Mouse (Mus musculus) frontal cortex, postnatal 14 days (tissue): Measurements from ENCODE around the gene Ccdc38.

ENCODE experiments used
- DNase-seq, 2 experiments: peaks; one replicate each; pipeline ENCODE4 v3.0.0; 2022; ENCODE audit warnings: low spot score in 2 of 2

The Ccdc38 gene

DNA sequence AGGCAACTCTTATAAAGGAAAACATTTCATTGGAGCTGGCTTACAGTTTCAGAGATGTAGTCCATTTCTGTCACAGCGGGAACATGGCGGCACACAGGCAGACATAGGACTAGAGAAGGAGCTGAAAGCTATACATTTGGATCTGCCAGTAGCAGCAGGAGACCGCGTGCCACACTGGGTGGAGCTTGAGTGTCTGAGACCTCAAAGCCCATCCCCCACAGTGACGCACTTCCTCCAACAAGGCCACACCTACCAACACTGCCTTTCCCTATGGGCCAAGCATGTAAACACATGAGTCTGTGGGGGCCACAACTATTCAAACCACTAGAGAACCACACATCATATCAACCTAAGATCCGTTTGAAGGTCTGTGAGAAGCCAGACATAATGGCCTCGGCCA, 68.8 kb downstream of the Ccdc38 start:
- DNase-seq, result no peak

DNA sequence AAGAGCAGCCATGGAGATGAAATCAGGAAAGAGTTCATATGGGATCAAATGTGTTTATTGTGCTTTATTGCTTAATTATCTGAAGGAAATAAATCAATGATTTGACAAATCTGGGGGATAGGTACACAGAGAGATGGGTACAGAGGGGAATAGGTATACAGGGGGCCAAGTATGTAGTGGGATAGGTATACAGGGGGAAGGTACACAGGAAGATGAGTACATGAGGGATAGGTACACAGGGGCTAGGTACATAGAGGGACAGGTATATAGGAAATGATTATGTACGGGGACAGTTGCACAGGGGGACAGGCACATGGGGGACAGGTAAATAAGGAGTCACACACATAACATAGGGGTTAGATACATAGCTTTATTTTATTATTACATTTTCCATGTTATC, 70.5 kb downstream of the Ccdc38 start:
- DNase-seq, result no peak

DNA sequence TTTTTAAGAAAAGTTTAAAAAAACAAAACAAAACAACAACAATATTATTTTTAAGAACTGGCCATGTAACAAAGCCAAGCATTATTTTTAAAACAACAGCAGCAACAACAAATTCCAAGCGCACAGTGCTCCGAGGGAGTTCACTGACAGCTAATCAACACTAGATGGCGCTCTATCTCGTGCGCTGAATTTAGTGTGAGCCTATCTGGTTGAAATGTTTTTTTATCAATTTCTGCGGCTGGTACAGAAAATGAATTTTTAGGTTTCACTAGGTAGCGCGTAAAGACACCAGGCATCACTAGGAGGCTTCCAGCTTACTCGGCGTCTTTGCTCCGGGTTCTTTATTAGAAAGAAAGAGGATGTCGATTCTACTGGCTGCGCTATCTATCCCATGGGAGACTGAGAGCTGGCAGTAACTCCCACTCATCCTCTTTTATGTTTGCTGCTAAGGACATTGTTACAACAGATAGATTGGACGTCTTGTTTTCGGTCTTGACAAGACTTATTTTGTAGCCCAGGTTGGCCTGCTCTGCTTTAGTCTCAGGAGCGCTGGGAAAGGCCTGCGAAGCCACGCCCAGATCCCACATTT, 71.1 kb downstream of the Ccdc38 start:
- peak in 1 of 2 experiments; percentile 29 for DNase-seq

DNA sequence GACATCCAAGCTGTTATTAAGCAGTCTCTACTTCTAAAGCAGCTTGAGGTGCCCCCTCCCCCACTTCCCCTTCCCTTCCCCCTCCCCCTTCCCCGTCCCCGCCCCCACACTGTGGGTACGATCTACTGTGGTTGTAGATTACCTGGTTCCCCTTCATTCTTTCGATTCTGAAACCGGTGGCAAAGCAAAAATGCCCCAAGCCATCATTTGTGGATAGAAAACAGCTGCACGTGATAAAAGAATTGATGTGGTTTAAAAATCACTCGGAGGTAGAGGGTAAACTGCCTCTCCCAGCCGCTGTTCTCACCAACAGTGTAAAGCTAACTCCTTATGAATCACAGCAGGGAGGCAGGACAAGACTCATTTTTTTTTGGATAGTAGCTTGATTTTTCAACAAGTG, 74.4 kb downstream of the Ccdc38 start:
- DNase-seq, result no peak

DNA sequence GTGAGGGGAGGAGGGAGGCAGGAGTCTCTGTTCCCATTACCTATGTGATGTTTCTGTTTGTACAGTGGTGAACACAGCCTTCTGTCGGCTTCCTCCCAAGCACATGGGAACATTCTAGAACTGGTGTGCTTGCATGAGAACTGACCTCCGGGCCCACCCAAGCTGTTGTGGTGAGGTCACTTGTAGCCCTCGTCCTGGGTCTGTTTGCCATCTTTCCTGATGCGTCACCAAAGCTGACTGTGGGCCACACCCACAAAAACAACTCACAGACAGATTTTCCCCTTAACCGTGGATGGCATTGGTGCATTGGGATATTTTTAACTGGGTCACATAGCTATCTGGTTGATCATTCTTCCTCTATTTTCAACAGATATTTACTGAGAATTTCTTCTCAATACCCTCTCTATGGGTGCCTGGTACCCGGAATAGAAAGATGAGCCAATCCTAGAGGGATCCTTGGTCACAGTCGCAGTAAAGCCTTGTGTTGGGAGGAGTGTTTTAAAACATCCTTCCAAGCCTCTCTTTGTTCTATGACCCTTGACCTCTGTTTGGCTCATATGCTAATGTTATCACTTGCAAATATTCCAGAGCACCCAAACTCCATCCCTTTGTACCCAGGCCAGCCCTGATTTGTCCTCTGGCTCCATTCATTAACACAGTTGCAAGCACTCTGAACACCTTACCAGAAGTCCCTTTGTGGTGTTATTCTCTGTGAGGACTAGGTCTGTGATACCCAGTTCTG, 80.2 kb downstream of the Ccdc38 start:
- no peak for DNase-seq

DNA sequence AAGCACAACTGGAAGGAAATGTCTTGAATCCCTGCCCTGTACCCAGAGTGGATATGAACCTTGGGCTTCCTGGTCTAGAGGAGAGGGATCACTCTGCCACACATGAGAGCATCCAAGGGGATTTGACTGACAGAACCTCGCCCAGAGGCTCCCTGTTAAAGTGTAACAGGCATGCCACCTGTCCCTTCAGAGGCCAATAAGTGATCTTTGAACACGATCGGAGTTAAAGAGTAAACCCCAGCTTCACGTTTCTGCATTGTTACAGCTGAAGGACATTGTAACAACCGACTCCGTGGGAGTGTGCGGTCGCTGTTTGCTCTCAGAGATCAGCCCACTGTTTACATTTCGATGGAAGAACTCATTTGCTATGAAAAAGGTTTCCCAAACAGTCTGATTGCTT, 83.3 kb downstream of the Ccdc38 start:
- no peak for DNase-seq

DNA sequence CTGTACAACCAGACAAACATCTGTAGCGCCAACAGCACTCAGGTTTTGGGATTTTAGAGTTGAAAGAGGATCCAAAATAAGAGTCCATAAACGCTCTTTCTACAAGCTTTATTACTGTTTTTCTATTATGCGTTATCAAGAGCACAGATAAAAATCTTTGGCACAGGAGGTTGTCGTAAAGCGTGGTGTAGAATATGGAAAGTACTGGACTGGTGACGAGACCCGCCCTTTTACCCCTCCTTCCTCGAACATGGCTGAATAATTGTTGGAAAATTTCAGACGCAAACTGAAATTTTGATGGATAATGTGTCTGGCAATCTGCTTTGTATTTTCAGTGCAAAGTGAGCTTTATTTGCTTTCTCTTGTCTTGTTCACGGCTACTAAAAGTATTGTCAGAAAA, 83.7 kb downstream of the Ccdc38 start:
- no peak for DNase-seq

DNA sequence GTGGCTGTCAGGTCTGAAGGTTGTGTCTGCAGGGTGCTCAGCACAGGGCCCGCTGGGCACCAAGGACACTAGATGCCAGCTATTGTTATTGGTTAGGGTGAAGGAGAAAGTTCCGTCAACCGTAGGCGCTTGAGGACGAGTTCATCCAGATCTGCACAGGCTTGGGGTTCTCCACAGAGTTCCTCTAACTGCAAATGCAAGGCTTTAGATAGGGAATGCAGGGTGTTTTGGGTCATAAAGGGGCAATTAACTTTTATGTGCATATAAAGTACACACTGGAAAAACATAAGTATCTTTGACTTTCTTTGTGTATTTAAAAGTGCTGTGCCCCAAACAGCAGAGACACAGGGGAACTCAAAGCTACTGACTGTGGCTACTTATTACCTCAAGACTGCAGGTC, 89.9 kb downstream of the Ccdc38 start:
- DNase-seq, result no peak

DNA sequence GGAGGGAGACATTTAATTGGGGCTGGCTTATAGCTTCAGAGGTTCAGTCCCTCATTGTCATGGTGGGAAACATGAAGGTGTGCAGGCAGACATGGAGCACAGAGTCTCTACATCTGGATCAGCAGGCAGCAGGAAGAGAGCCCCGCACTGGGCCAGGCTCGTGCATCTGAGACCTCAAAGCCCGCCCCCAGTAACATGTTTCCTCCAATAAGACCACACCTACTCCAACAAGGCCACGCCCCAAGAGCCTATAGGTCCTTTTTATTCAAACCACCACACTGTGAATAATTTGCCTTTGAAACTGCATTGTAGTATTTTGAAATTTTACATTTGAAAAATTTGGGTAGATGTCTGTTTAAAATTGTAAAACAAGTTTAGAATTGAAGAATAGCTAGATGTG, 91.7 kb downstream of the Ccdc38 start:
- no peak for DNase-seq

DNA sequence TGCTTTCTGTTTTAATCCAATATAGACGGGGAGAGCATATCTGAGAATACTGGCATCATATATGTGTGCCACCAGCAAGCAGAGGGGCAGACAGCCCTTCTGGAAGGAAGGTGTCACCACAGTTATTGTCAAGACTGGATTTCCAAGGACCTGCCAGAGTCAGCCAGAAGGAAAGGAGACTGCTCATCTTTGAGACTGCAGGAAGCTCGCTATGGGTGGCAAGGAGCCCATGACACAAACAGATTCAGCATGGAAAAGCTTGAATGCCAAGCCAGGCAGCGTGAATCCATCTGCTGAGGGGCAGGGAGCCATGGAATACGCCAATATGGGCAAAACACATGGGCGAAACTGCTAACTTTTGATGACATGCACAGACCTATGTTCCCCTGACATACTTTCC, 93.1 kb downstream of the Ccdc38 start:
- DNase-seq, result no peak
